Mouse (Mus musculus): ENCODE measurements around the gene Prss35.

- no peak for TF ChIP-seq CTCF (IDR thresholded peaks at IDR 0.05; ENCODE audit: low read depth, low read length)
- TF ChIP-seq POLR2A (IDR thresholded peaks at IDR 0.05; ENCODE audit: borderline replicate concordance, low read depth, low read length), result no peak
Measured at GRCm38 (mm10) chr9:86720227-86720626, 23.2 kb upstream of the Prss35 start.

All from bone marrow macrophage, adult 2 months (primary cell).